Mouse (Mus musculus) forebrain, embryonic 16.5 days (tissue): ENCODE results near the gene Abtb1. TPM values are rescaled to one million over a fixed set of nuclear protein-coding genes. Genes with fewer than 3 reads are reported as not detected.

Experiments
- ATAC-seq: fragments of 200-750 bp; cut with Nextera tagmentation; 2 replicates; pipeline ENCODE4 v1.8.0; 2017; ENCODE audit warnings: mild to moderate bottlenecking, moderate library complexity
- H3K27ac ChIP-seq: fragments of 300-500 bp; sonication (generic); 2 replicates; pipeline ENCODE4 v1.5.1; 2014; ENCODE audit warnings: low read length, control low read depth
- H3K27me3 ChIP-seq: fragments of 300-500 bp; sonication (generic); replicated peaks from 2 replicates; pipeline ENCODE4 v1.6.1; 2014; ENCODE audit warnings: low read length; ENCODE audit not compliant: control insufficient read depth, insufficient read depth
- H3K36me3 ChIP-seq: fragments of 300-500 bp; sonication (generic); 2 replicates; pipeline ENCODE4 v1.6.1; 2014; ENCODE audit not compliant: control insufficient read depth, insufficient read depth
- H3K4me1 ChIP-seq: fragments of 300-500 bp; sonication (generic); replicated peaks from 2 replicates; pipeline ENCODE4 v1.6.1; 2014; ENCODE audit warnings: low read length; ENCODE audit not compliant: control insufficient read depth, insufficient read depth
- H3K4me2 ChIP-seq: fragments of 300-500 bp; sonication (generic); 2 replicates; pipeline ENCODE4 v1.6.1; 2014; ENCODE audit warnings: mild to moderate bottlenecking, low read length, control low read depth
- H3K4me3 ChIP-seq: fragments of 300-500 bp; sonication (generic); replicated peaks from 2 replicates; pipeline ENCODE4 v1.5.1; 2014; ENCODE audit warnings: mild to moderate bottlenecking, low read length, control low read depth
- H3K9ac ChIP-seq: fragments of 300-500 bp; sonication (generic); replicated peaks from 2 replicates; pipeline ENCODE4 v1.6.1; 2014; ENCODE audit warnings: low read depth, low read length, control low read depth
- H3K9me3 ChIP-seq: fragments of 300-500 bp; sonication (generic); 2 replicates; pipeline ENCODE4 v1.6.1; 2016; ENCODE audit warnings: low read length; ENCODE audit not compliant: control insufficient read depth
- WGBS: fragments of 180-500 bp; shearing (Covaris S2); extraction: QIAGEN DNeasy Blood & Tissue Kit; methylation state at CpG from one replicate; pipeline ENCODE4 v1.1.7; 2014; 5-methylcytosine and 5-hydroxymethylcytosine counted together
- polyA plus RNA-seq: library from polyadenylated mRNA; unstranded; fragments of >200 nt; fragmentation: Nextera tagmentation; extraction: Ambion mirVana; gene quantifications from 2 replicates; pipeline ENCODE4 v1.2.1, GENCODE M21; 2015

The Abtb1 gene
- polyA plus RNA-seq, 1 experiment from 2014 or later: 44.7 TPM

DNA sequence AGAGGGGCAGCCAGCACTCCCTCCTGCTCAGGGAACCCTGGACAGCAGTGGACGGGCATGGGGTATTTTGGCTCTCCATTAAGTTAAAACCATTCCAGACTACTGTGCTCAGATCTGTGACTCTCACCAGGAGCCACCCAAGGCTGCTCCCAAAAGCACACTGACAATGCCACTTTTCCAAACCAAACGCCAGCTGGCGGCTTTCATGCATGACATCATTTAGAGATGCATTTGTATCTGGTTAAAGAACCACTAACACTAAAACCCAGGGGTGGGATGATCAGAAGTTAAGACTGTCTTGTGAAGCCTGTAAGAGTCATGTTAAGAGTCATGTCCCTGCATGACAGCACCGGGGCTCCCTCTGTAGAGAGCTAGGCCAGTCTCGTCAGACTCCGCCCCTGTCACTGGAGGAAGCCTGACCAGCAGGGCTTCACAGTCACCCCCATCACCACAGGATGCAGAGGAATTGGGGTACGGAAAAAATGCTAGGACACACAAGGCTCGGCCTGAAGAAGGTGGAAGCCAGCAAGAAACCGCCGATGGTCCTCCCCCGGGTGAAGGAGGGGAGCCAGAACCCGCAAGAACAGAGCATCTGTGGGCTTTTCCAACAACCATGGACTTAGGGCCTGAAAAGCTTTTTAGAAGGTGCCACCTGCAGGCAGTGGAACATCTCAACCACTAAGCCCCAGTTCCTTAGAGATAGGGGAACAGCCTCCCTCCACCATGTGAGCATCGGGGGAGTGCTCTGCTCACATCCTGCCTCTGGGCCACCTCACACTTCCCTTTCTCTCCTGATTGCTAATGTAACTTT is 14.2 kb downstream of the Abtb1 start:
- no peak overlapping the region for H3K4me2 ChIP-seq
- WGBS: 62% methylated on average over 13 of the region's 13 CpGs
- no peaks in the 10 kb centered on the region for H3K36me3 ChIP-seq
- no peak overlapping the region for H3K9ac ChIP-seq
- H3K9me3 ChIP-seq: no peaks in the 10 kb centered on the region
- H3K4me1 ChIP-seq: peaks cover 15% of the 10 kb centered on the region
- no peak for ATAC-seq
- no peak overlapping the region for H3K4me3 ChIP-seq
- 0 out of 2 replicates have a peak overlapping the region, but pooled peaks have one; percentile 9 for H3K27ac ChIP-seq
- no peaks in the 10 kb centered on the region for H3K27me3 ChIP-seq

DNA sequence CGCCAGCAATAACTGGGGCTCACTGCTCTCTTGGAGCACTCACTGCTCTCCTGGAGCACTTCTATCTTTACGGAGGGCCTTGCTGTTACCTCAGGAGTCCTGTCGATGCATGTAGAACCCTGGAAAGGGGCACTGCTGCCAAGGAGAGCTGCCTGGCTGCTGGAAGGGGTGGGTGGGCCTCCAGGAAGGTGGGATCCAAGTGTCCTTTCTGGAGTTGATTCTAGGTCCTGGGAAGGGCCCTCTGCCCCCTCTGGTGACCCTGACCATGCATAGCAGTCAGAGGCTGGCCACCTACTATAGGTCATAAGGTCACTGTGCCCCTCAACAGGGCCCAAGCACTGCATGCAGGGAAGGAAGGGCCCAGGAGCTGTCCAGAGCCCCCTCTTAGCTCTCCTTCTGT is 14.8 kb downstream of the Abtb1 start:
- Histone ChIP-seq H3K4me1 (peaks cover 15% of the 10 kb centered on the region), H3K27ac (0 out of 2 replicates have a peak overlapping the region, but pooled peaks have one; percentile 9), H3K9ac (no peak overlapping the region), H3K4me3 (no peak overlapping the region), H3K4me2 (no peak overlapping the region), H3K9me3 (no peaks in the 10 kb centered on the region), H3K36me3 (no peaks in the 10 kb centered on the region), H3K27me3 (no peaks in the 10 kb centered on the region)
- WGBS: 59% methylated on average over 3 of the region's 3 CpGs
- no peak for ATAC-seq

DNA sequence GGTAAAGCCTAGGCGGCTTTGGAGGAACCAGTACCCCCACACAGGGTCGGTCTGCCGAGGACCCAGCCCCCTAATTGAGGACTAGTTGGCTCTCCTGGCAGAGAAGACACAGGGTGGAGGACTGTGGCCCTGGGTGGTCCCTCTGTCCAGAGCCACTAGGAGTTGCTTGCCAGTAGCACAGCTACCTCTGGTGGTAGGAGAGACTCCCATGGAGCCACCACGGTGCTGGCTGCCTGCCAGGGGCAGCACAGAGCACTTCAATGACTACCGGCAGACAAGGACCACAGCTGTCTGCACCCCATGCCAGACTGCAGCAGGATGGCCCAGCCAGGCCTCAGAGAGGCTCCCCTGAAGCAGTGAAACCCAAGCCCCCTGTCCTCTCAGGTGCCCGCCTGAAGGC is 15.2 kb downstream of the Abtb1 start:
- H3K4me3 ChIP-seq: no peak overlapping the region
- no peaks in the 10 kb centered on the region for H3K27me3 ChIP-seq
- H3K36me3 ChIP-seq: no peaks in the 10 kb centered on the region
- H3K4me1 ChIP-seq: peaks cover 15% of the 10 kb centered on the region
- no peak overlapping the region for H3K9ac ChIP-seq
- no peak overlapping the region for H3K27ac ChIP-seq
- H3K4me2 ChIP-seq: no peak overlapping the region
- H3K9me3 ChIP-seq: no peaks in the 10 kb centered on the region
- WGBS: 29% methylated on average over 6 of the region's 6 CpGs
- peak; percentile 67 for ATAC-seq

DNA sequence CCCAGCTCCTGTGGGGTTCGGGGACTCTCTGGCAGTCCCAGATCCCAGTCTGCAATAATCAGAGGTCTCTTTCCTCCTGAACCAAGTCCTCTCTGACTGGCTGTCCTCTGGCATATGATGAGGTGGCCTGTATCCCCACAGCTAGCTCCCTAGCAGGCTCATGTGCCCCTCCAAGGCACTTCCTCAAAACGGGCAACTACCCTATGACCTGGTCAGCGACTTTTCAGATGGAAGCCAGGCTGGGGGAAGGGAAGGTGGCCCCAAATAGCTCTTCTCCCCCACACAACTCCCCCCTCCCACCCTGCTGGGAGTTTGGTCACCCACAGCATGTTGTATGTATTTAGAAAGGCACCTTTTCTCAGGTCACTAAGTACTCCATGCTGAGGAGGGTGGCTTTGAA is 15.7 kb downstream of the Abtb1 start:
- Histone ChIP-seq H3K4me2 (no peak overlapping the region), H3K36me3 (no peaks in the 10 kb centered on the region), H3K4me1 (peaks cover 13% of the 10 kb centered on the region), H3K9ac (no peak overlapping the region), H3K27me3 (no peaks in the 10 kb centered on the region), H3K9me3 (no peaks in the 10 kb centered on the region), H3K4me3 (no peak overlapping the region), H3K27ac (no peak overlapping the region)
- ATAC-seq: no peak
- 64% methylated on average over 3 of the region's 3 CpGs for WGBS

DNA sequence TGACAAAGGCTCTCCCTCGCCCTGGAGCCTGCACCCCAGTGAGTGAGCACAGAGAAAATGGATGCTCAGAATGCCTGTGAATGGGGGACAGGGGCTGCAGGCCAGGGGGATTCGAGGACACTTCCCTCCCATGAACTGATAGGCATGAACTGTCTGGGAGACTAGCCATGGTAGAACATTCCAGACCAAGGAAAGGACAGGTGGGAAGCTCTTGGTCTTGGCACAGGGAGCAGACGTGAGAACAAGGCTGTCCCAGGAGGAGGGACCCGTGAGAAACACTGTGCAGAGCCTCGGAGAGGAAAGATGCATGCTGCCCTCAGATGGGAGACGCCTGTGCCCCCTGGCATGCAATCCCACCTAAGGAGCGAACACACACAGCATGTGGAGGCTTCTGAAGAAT is 17.6 kb downstream of the Abtb1 start:
- no peaks in the 10 kb centered on the region for H3K9me3 ChIP-seq
- no peaks in the 10 kb centered on the region for H3K27me3 ChIP-seq
- H3K9ac ChIP-seq: no peak overlapping the region
- H3K27ac ChIP-seq: no peak overlapping the region
- no peak for ATAC-seq
- H3K4me1 ChIP-seq: peaks cover 13% of the 10 kb centered on the region
- H3K36me3 ChIP-seq: no peaks in the 10 kb centered on the region
- no peak overlapping the region for H3K4me2 ChIP-seq
- 60% methylated on average over 7 of the region's 7 CpGs for WGBS
- H3K4me3 ChIP-seq: no peak overlapping the region

DNA sequence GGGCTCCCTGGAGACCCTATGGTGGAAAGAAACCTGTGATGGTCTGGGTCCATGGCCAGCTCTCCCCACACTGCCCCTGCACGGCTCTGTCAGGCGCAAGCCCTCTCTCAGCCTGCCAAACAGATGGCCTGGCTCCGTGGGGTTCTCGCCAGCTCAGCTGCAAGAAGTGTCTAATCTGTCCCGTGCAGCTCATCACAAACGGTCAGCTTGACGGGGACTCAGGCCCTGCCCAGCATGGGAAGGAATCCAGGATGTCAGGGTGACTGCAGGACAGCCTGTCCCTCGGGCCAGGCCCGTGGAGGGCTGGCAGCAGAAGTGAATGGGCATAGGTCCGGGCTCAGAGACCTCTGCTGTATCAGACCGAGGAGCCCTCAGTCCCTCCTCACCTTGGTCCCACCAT is 19.9 kb downstream of the Abtb1 start:
- Histone ChIP-seq H3K4me3 (no peak overlapping the region), H3K27me3 (no peaks in the 10 kb centered on the region), H3K27ac (no peak overlapping the region), H3K4me1 (peaks cover 6% of the 10 kb centered on the region), H3K36me3 (no peaks in the 10 kb centered on the region), H3K9me3 (no peaks in the 10 kb centered on the region), H3K9ac (no peak overlapping the region), H3K4me2 (no peak overlapping the region)
- WGBS: 73% methylated on average over 11 of the region's 11 CpGs
- no peak for ATAC-seq

DNA sequence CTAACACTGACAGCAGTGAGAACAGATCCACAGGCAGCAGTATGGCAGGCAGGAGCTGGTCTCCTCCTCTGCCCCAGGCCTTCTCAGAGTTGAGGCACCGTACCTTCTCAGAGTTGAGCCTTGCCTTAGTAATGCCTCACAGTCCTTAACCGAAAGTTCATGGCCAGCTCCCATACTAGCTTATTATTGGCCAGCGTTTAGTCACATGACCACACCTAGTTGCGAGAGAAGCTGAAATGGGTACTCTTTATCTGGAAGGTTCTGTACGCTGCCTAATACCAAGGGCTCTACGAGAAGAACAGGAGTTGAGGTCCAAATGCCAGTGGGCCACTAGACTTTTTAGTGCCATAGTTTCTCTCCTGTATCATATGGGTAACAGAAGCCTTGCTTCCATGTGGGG is 20.5 kb downstream of the Abtb1 start:
- Histone ChIP-seq H3K27ac (no peak overlapping the region), H3K27me3 (no peaks in the 10 kb centered on the region), H3K9ac (no peak overlapping the region), H3K4me2 (no peak overlapping the region), H3K9me3 (no peaks in the 10 kb centered on the region), H3K4me3 (no peak overlapping the region), H3K36me3 (no peaks in the 10 kb centered on the region), H3K4me1 (no peaks in the 10 kb centered on the region)
- WGBS: 94% methylated on average over 6 of the region's 6 CpGs
- no peak for ATAC-seq

DNA sequence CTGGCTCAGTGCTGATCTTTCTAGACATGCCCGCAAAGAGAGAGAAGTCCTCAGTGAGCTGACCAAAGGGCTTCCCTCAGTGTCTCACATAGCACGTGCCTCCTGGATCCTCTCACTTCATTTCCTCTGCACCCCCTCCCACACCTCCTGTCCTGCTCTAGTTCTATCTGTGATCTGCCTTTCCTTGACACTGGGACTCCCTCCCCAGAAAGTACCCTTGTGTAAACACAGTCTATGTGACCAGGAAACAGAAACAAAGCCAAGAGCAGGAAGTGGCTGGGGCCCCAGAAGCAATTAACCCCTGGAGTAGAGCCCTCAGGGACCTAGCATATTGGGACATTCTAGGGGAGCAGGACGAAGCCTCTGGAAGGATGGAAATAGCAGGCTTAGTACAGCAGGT is 20.9 kb downstream of the Abtb1 start:
- Histone ChIP-seq H3K4me1 (no peaks in the 10 kb centered on the region), H3K36me3 (no peaks in the 10 kb centered on the region), H3K9me3 (no peaks in the 10 kb centered on the region), H3K27ac (no peak overlapping the region), H3K9ac (no peak overlapping the region), H3K4me3 (no peak overlapping the region), H3K27me3 (no peaks in the 10 kb centered on the region), H3K4me2 (no peak overlapping the region)
- ATAC-seq: no peak
- WGBS: 73% methylated on average over 3 of the region's 3 CpGs

DNA sequence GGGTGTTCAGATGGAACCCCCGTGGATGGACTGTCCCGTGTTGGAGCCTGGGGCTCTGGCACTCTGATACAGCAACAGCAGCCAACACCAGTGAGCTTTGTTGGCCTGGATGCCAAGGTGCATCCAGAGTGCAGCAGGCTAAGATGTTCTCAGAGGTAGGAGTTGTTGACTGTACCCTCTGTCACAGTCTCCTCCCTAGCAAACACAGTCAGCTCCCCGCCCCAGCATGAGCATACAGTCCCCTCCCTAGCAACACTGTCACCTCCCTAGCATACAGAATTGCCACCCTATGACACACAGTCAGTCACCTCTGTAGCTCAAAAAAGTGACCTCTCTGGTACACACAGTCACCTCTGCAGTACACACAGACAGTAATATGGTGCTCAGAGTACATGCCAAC is 24.9 kb downstream of the Abtb1 start:
- Histone ChIP-seq H3K4me3 (no peak overlapping the region), H3K4me1 (no peaks in the 10 kb centered on the region), H3K9ac (no peak overlapping the region), H3K27me3 (no peaks in the 10 kb centered on the region), H3K36me3 (no peaks in the 10 kb centered on the region), H3K4me2 (no peak overlapping the region), H3K9me3 (no peaks in the 10 kb centered on the region), H3K27ac (no peak overlapping the region)
- WGBS: 63% methylated on average over 3 of the region's 3 CpGs
- ATAC-seq: no peak

DNA sequence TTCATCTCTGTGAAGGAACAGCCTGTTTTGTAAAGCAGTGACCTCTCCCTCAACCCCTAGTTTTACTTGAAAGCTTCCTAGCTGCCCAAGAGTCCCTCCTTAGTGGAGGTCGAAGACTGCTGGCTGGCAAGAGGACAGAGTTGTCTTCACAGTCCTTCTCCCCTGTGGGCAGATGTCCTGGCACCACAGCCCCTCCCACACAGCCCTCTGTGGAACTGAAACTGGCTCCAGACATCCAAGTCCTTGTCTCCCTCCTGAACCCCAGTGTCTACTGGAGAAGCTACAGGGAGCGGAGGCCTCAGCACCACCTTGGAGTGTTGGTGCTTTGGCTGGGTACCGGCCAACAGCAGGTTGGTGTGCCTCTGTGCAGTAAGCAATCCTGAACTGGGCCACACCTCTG is 26.3 kb downstream of the Abtb1 start:
- H3K4me3 ChIP-seq: no peak overlapping the region
- H3K36me3 ChIP-seq: no peaks in the 10 kb centered on the region
- H3K27me3 ChIP-seq: no peaks in the 10 kb centered on the region
- no peak overlapping the region for H3K4me2 ChIP-seq
- no peak for ATAC-seq
- no peaks in the 10 kb centered on the region for H3K9me3 ChIP-seq
- no peak overlapping the region for H3K9ac ChIP-seq
- H3K27ac ChIP-seq: no peak overlapping the region
- no peaks in the 10 kb centered on the region for H3K4me1 ChIP-seq
- WGBS: 86% methylated on average over 3 of the region's 3 CpGs
